Mouse (Mus musculus) hindbrain, postnatal 0 days (tissue): ENCODE data around the gene B4galt3. TPM values are rescaled to one million over a fixed set of nuclear protein-coding genes. Genes with fewer than 3 reads are reported as not detected.

Source experiments
- ATAC-seq: fragments of 200-750 bp; cut with Nextera tagmentation; 2 replicates; pipeline ENCODE4 v1.8.0; 2017; ENCODE audit warnings: mild to moderate bottlenecking, moderate TSS enrichment, moderate library complexity
- DNase-seq: peaks from one replicate; pipeline ENCODE4 v3.0.0-alpha.2; 2015; ENCODE audit warnings: low spot score
- H3K27ac ChIP-seq: fragments of 300-500 bp; sonication (generic); 2 replicates; pipeline ENCODE4 v1.5.1; 2014; ENCODE audit warnings: mild to moderate bottlenecking
- H3K27me3 ChIP-seq: fragments of 300-500 bp; sonication (generic); 2 replicates; pipeline ENCODE4 v1.6.1; 2014; ENCODE audit warnings: low read length, mixed read lengths; ENCODE audit not compliant: insufficient read depth
- H3K36me3 ChIP-seq: fragments of 300-500 bp; sonication (generic); 2 replicates; pipeline ENCODE4 v1.6.1; 2014; ENCODE audit warnings: low read length, mixed read lengths; ENCODE audit not compliant: insufficient read depth
- H3K4me1 ChIP-seq: fragments of 300-500 bp; sonication (generic); 2 replicates; pipeline ENCODE4 v1.6.1; 2014; ENCODE audit warnings: antibody characterized with exemption, low read length, mixed read lengths; ENCODE audit not compliant: insufficient read depth
- H3K4me2 ChIP-seq: fragments of 300-500 bp; sonication (generic); 2 replicates; pipeline ENCODE4 v1.6.1; 2014; ENCODE audit warnings: low read depth, mild to moderate bottlenecking, low read length, moderate library complexity, mixed read lengths
- H3K4me3 ChIP-seq: fragments of 300-500 bp; sonication (generic); 2 replicates; pipeline ENCODE4 v1.5.1; 2014; ENCODE audit warnings: low read length
- H3K9ac ChIP-seq: fragments of 300-500 bp; sonication (generic); replicated peaks from 2 replicates; pipeline ENCODE4 v1.6.1; 2014; ENCODE audit warnings: mild to moderate bottlenecking, low read length, moderate library complexity, mixed read lengths
- H3K9me3 ChIP-seq: fragments of 300-500 bp; sonication (generic); 2 replicates; pipeline ENCODE4 v1.6.1; 2016; ENCODE audit warnings: low read length, mixed read lengths
- CTCF ChIP-seq: IDR thresholded peaks from 2 replicates; pipeline ENCODE4 v1.5.1; 2016; ENCODE audit warnings: antibody characterized with exemption, control low read depth, low read depth
- WGBS: fragments of 180-500 bp; shearing (Covaris S2); extraction: QIAGEN DNeasy Blood & Tissue Kit; methylation state at CpG from one replicate; pipeline ENCODE4 v1.1.7; 2014; 5-methylcytosine and 5-hydroxymethylcytosine counted together
- polyA plus RNA-seq: library from polyadenylated mRNA; unstranded; fragments of >200 nt; fragmentation: Nextera tagmentation; extraction: Ambion mirVana; gene quantifications from 2 replicates; pipeline ENCODE4 v1.2.1, GENCODE M21; 2015
- total RNA-seq: library from RNA; depleted of rRNA; stranded (reverse); fragments of >200 nt; gene quantifications from 2 replicates; pipeline ENCODE4 v1.2.3, GENCODE M21; 2014

The B4galt3 gene
- total and polyA plus RNA-seq, 2 experiments from 2014 or later = 80.5 to 91.9 TPM

DNA sequence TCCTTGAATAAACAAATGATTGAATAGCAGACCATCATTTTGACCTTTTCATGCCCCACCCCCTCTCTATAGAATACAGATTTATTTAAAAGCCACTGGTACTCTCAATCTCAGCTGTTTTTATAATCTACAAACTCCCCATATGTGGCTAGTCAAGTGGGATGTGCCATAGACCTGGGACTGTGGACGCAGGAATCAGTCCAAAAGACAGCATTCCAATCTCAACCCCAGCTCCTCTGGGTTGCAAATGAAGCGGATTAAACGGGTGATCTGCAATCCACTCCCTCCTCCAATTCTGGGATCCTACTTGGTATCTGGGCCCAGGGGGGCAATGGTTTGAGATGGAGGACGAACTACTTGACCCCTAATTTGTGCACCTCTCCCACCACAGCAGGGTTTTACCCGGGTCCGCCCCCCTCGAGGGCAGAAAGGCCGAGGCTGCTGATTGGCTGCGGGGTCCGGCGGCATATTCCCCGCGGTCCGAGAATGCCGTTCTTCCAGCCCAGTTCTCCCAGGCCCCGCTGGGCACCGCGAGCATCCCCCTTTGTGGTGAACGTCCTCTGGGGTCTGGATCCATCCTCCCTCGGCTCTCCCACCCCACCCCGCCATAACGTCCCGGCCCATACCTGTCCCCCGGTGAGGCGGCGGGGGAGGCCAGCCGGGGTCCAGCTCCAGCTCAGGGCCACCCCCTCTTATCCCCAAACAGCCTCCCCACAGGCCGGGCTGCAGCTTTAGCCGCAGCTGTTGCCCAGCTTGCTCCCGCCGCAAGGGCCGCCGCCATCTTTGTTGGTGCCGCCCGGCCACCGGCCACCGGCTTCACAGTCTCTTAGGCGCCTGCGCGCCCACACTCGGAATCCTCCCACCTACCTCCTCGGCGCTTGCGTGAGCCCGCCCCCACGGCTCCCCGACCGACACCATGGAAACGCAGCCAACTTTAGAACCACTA lies 17.3 kb downstream of the B4galt3 start, which contains the start of gene Usp21:
Usp21 (minus strand) TSS at position 856 of the 946 bp plus-strand sequence.
- no peak for TF ChIP-seq CTCF
- peak within 1 kb of the TSS; percentile 78 for H3K4me3 ChIP-seq
- under 1% methylated on average over 49 of the region's 49 CpGs for WGBS
- peak; percentile 96 for ATAC-seq
- no peaks in the 10 kb centered on the region for H3K9me3 ChIP-seq
- no peaks in the 10 kb centered on the region for H3K27me3 ChIP-seq
- peak within 1 kb of the TSS; percentile 92 for H3K9ac ChIP-seq
- peaks cover 6% of the 10 kb centered on the region; the same call in 1 of the 2 replicates for H3K4me1 ChIP-seq
- H3K36me3 ChIP-seq = peaks cover 32% of the 10 kb centered on the region; the same call in 1 of the 2 replicates
- peak within 1 kb of the TSS; percentile 95 for H3K27ac ChIP-seq
- peak; percentile 97 for DNase-seq
- H3K4me2 ChIP-seq = peak within 1 kb of the TSS; percentile 75

GRCm38 (mm10) chr1:171288328-171288727 lies 18.2 kb downstream of the B4galt3 start:
- Histone ChIP-seq H3K4me3 (peak overlapping the region; percentile 78; the same call in 1 of the 2 replicates), H3K4me1 (peaks cover 6% of the 10 kb centered on the region; the same call in 1 of the 2 replicates)

GRCm38 (mm10) chr1:171293351-171293750 lies 23.2 kb downstream of the B4galt3 start:
- peak overlapping the region; percentile 71 for H3K4me3 ChIP-seq
- H3K27ac ChIP-seq = peak overlapping the region; percentile 96; the same call in 1 of the 2 replicates
- H3K9ac ChIP-seq = peak overlapping the region; percentile 94; the same call in 1 of the 2 replicates
- no peaks in the 10 kb centered on the region for H3K9me3 ChIP-seq
- peaks cover 12% of the 10 kb centered on the region; the same call in 1 of the 2 replicates for H3K36me3 ChIP-seq
- DNase-seq (no peak), ATAC-seq (no peak)
- 86% methylated on average over 3 of the region's 3 CpGs for WGBS
- 0 out of 2 replicates have a peak, but pooled peaks cover 3% of the 10 kb centered on the region for H3K4me1 ChIP-seq
- no peaks in the 10 kb centered on the region for H3K27me3 ChIP-seq
- no peak for TF ChIP-seq CTCF
- H3K4me2 ChIP-seq = peak overlapping the region; percentile 66

More at GRCm38 (mm10) chr1:171288328-171288727, 18.2 kb downstream of the B4galt3 start:
- Histone ChIP-seq H3K9ac (peak overlapping the region; percentile 92; the same call in 1 of the 2 replicates), H3K9me3 (no peaks in the 10 kb centered on the region), H3K27ac (peak overlapping the region; percentile 95; the same call in 1 of the 2 replicates), H3K36me3 (peaks cover 32% of the 10 kb centered on the region; the same call in 1 of the 2 replicates), H3K4me2 (peak overlapping the region; percentile 75), H3K27me3 (no peaks in the 10 kb centered on the region)
- no peak for TF ChIP-seq CTCF
- no peak for ATAC-seq
- DNase-seq = no peak
- WGBS = 68% methylated on average over 4 of the region's 4 CpGs

- 35% methylated on average over 5 of the region's 5 CpGs for WGBS
These were observed 23.8 kb downstream of the B4galt3 start for GRCm38 (mm10) chr1:171293906-171294297.

DNA sequence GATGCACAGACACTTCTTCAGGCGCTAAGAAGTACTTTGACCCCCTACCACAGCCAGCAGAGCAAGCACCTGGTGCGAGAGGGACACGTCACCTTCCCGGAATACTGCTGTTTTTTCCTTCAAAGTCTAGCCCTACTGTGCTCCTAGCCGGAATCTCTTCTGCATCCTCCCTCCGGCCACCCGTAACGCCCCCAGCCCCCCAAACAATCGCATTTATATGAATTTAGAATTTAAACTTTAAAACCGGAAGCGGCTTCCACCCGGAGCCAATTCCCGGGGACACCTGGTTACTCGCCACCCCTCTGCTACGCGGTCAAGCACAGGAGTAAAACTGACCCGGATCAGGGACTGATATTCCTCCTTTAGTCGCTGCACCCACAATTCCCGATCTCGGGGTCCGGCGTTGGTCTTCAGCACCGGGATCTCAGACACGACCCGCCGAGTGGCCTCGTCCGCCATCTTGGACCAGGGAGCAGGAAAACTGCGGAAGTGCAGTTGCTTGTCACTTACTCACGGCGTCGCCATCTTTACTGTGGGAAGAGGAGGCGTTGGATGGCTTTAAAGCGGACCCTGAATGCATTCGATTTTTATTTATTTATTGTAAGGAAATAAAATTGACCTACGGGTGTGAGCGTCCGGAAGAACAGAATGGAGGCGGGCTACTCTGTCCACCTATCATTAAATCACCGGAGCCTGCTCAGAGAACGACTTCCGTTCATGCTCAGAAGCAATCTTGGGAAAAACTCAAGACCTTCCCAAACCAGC lies 24.4 kb downstream of the B4galt3 start, which contains the start of gene Ufc1:
Ufc1 (minus strand) TSS at position 727 of the 765 bp plus-strand sequence.
- Histone ChIP-seq H3K36me3 (0 out of 2 replicates have a peak, but pooled peaks cover 4% of the 10 kb centered on the region), H3K9me3 (no peaks in the 10 kb centered on the region), H3K4me3 (peak within 1 kb of the TSS; percentile 71), H3K4me2 (peak within 1 kb of the TSS; percentile 66), H3K9ac (peak within 1 kb of the TSS; percentile 94), H3K27ac (peak within 1 kb of the TSS; percentile 96), H3K4me1 (0 out of 2 replicates have a peak, but pooled peaks cover 3% of the 10 kb centered on the region), H3K27me3 (no peaks in the 10 kb centered on the region)
- TF ChIP-seq CTCF = peak; percentile 53
- ATAC-seq = peak; percentile 87
- DNase-seq = peak; percentile 92
- under 1% methylated on average over 42 of the region's 42 CpGs for WGBS

More at GRCm38 (mm10) chr1:171293906-171294297, 23.8 kb downstream of the B4galt3 start:
- peak overlapping the region; percentile 71 for H3K4me3 ChIP-seq
- TF ChIP-seq CTCF = no peak
- H3K27ac ChIP-seq = peak overlapping the region; percentile 96
- ATAC-seq = 0 out of 2 replicates have a peak, but pooled peaks have one; percentile 25
- H3K9me3 ChIP-seq = no peaks in the 10 kb centered on the region
- peaks cover 10% of the 10 kb centered on the region; the same call in 1 of the 2 replicates for H3K36me3 ChIP-seq
- 0 out of 2 replicates have a peak, but pooled peaks cover 3% of the 10 kb centered on the region for H3K4me1 ChIP-seq
- DNase-seq = no peak
- peak overlapping the region; percentile 94 for H3K9ac ChIP-seq
- peak overlapping the region; percentile 66 for H3K4me2 ChIP-seq
- no peaks in the 10 kb centered on the region for H3K27me3 ChIP-seq

- Histone ChIP-seq H3K27me3 (no peaks in the 10 kb centered on the region), H3K27ac (peak overlapping the region; percentile 96), H3K9me3 (no peaks in the 10 kb centered on the region), H3K9ac (peak overlapping the region; percentile 94), H3K4me2 (peak overlapping the region; percentile 66), H3K4me1 (0 out of 2 replicates have a peak, but pooled peaks cover 3% of the 10 kb centered on the region), H3K4me3 (peak overlapping the region; percentile 71), H3K36me3 (no peaks in the 10 kb centered on the region)
- no peak for DNase-seq
- 20% methylated on average over 3 of the region's 3 CpGs for WGBS
- TF ChIP-seq CTCF = no peak
- ATAC-seq = no peak
These were observed 24.9 kb downstream of the B4galt3 start for GRCm38 (mm10) chr1:171295063-171295402.
